Mouse (Mus musculus) intestine, embryonic 16.5 days (tissue): ENCODE data around the gene Apol6. TPM values are rescaled to one million over a fixed set of nuclear protein-coding genes. Genes with fewer than 3 reads are reported as not detected.

ENCODE experiments used
- ATAC-seq: fragments of 200-750 bp; cut with Nextera tagmentation; 2 replicates; pipeline ENCODE4 v1.8.0; 2017; ENCODE audit warnings: moderate TSS enrichment, moderate library complexity
- H3K27ac ChIP-seq: fragments of 300-500 bp; sonication (generic); 2 replicates; pipeline ENCODE4 v1.5.1; 2014; ENCODE audit warnings: mild to moderate bottlenecking, low read length
- H3K27me3 ChIP-seq: fragments of 300-500 bp; sonication (generic); replicated peaks from 2 replicates; pipeline ENCODE4 v1.6.1; 2014; ENCODE audit warnings: low read length, control low read depth, mixed read lengths; ENCODE audit not compliant: control insufficient read depth, insufficient read depth
- H3K36me3 ChIP-seq: fragments of 300-500 bp; sonication (generic); 2 replicates; pipeline ENCODE4 v1.6.1; 2014; ENCODE audit warnings: low read length, control low read depth; ENCODE audit not compliant: control insufficient read depth, insufficient read depth
- H3K4me1 ChIP-seq: fragments of 300-500 bp; sonication (generic); 2 replicates; pipeline ENCODE4 v1.6.1; 2014; ENCODE audit warnings: low read length, control low read depth, mixed read lengths; ENCODE audit not compliant: control insufficient read depth, insufficient read depth
- H3K4me2 ChIP-seq: fragments of 300-500 bp; sonication (generic); 2 replicates; pipeline ENCODE4 v1.6.1; 2014; ENCODE audit warnings: low read depth, low read length, control low read depth
- H3K4me3 ChIP-seq: fragments of 300-500 bp; sonication (generic); 2 replicates; pipeline ENCODE4 v1.5.1; 2014; ENCODE audit warnings: mild to moderate bottlenecking, low read length
- H3K9ac ChIP-seq: fragments of 300-500 bp; sonication (generic); 2 replicates; pipeline ENCODE4 v1.6.1; 2014; ENCODE audit warnings: low read depth, low read length
- H3K9me3 ChIP-seq: fragments of 300-500 bp; sonication (generic); 2 replicates; pipeline ENCODE4 v1.6.1; 2016; ENCODE audit warnings: low read length, control low read depth; ENCODE audit not compliant: control insufficient read depth
- WGBS: fragments of 180-500 bp; shearing (Covaris S2); extraction: QIAGEN DNeasy Blood & Tissue Kit; methylation state at CpG from one replicate; pipeline ENCODE4 v1.1.7; 2014; 5-methylcytosine and 5-hydroxymethylcytosine counted together
- polyA plus RNA-seq: library from polyadenylated mRNA; unstranded; fragments of >200 nt; fragmentation: Nextera tagmentation; extraction: Ambion mirVana; gene quantifications from 2 replicates; pipeline ENCODE4 v1.2.1, GENCODE M21; 2015

The Apol6 gene
- polyA plus RNA-seq, 1 experiment from 2014 or later: 0.38 TPM

DNA sequence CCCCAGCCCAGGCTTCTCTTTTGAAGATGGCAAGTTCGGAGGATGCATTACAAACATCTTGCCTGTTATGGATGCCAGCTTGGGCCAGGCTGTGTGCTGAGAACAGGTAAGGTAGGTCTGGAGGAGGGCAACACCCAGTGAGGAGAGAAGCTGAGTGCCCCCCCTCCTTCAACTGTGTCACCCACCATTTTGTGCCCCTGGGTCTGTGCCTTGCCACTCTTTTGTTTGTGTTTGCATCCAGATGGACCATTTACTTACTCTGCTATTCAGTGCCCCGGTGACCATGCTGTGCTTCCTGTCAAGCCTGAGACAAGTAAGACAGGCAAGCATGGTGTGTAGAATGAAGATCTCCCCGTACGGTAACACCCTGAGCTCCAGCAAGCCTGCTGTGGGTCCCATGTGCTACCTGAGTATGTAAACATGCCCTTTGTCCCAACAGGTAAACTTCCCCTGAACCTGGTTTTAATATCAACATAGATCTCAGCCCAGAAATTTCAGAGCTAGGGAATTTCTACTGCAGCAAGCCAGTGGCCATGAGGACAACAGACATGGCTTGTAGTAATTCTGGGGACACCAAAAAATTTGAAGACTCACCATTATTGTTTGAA is 28.1 kb downstream of the Apol6 start:
- 53% methylated on average over 4 of the region's 4 CpGs for WGBS
- ATAC-seq: peak; percentile 57; the same call in 1 of the 2 replicates
- peaks cover 16% of the 10 kb centered on the region; the same call in 1 of the 2 replicates for H3K4me1 ChIP-seq
- no peak overlapping the region for H3K27ac ChIP-seq
- no peaks in the 10 kb centered on the region for H3K9me3 ChIP-seq
- no peaks in the 10 kb centered on the region for H3K27me3 ChIP-seq
- no peak overlapping the region for H3K9ac ChIP-seq
- H3K36me3 ChIP-seq: peaks cover 8% of the 10 kb centered on the region; the same call in 1 of the 2 replicates
- H3K4me3 ChIP-seq: no peak overlapping the region
- no peak overlapping the region for H3K4me2 ChIP-seq

DNA sequence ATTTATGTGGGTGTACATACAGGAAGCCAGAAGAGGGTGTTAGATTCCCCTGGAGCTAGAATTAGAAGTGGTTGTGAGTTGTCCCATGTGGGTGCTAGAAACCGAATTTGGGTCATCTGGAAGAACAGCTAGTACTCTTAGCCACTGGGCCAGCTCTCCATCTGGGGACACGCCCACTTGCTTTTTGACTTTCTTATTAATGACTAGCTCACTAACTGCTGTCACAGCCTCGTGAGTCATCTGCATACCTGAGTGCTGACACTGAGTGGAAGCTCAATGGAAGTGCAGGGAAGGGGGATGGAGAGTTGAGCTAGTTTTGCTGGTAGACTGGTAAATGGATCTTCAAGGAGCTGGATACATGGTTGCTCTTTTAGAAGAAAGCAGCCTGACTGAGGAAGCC is 32.0 kb downstream of the Apol6 start:
- no peak overlapping the region for H3K27ac ChIP-seq
- ATAC-seq: no peak
- H3K4me2 ChIP-seq: no peak overlapping the region
- no peaks in the 10 kb centered on the region for H3K9me3 ChIP-seq
- 78% methylated on average over 3 of the region's 3 CpGs for WGBS
- no peaks in the 10 kb centered on the region for H3K27me3 ChIP-seq
- H3K4me1 ChIP-seq: peaks cover 16% of the 10 kb centered on the region; the same call in 1 of the 2 replicates
- H3K4me3 ChIP-seq: no peak overlapping the region
- H3K36me3 ChIP-seq: peaks cover 13% of the 10 kb centered on the region; the same call in 1 of the 2 replicates
- no peak overlapping the region for H3K9ac ChIP-seq

DNA sequence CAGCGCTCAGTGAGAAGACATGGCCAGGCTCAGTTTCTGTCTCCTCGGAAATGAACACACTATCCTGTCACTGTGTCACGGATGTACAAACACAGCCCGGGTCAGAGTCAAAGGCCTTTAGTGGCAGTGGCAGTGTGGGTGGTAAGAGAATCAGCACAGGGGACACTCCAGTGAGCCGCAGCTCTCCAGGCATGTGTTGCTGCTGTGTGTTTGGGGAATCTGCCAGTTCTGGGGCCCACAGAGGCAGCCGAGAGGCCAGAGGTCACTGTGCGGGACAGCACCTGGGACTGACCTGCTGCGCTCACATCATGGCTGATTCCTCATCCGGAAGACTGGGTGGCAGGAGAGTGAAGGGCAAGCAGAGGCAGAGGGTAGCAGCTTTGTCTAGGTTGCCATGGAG is 33.4 kb downstream of the Apol6 start:
- no peak overlapping the region for H3K27ac ChIP-seq
- H3K36me3 ChIP-seq: peaks cover 13% of the 10 kb centered on the region; the same call in 1 of the 2 replicates
- peaks cover 3% of the 10 kb centered on the region; the same call in 1 of the 2 replicates for H3K4me1 ChIP-seq
- no peak overlapping the region for H3K4me3 ChIP-seq
- no peaks in the 10 kb centered on the region for H3K9me3 ChIP-seq
- no peak overlapping the region for H3K4me2 ChIP-seq
- no peak for ATAC-seq
- no peaks in the 10 kb centered on the region for H3K27me3 ChIP-seq
- H3K9ac ChIP-seq: no peak overlapping the region
- WGBS: 88% methylated on average over 9 of the region's 9 CpGs

DNA sequence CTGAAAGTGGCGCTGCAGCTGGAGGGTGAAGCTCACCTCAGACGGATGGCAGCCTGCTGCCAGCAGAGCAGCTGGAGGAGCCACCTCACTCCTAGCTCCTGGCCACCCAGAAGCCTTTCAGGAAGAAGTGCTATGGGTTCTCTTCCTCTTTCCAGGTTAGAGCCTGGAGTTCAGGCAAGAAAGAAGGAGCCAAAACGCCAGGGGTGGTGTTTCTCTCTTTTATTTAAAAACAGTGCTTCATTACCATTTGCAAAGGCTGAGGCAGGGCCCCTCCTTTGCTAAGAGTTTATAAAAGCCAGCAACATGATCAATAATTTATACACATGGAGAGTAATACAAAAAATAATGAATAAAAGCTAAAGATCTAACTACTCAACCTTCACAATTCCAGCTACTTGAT is 34.3 kb downstream of the Apol6 start:
- ATAC-seq: no peak
- H3K27ac ChIP-seq: no peak overlapping the region
- H3K4me3 ChIP-seq: no peak overlapping the region
- peaks cover 13% of the 10 kb centered on the region; the same call in 1 of the 2 replicates for H3K36me3 ChIP-seq
- 85% methylated on average over 3 of the region's 3 CpGs for WGBS
- no peaks in the 10 kb centered on the region for H3K9me3 ChIP-seq
- H3K27me3 ChIP-seq: no peaks in the 10 kb centered on the region
- no peaks in the 10 kb centered on the region for H3K4me1 ChIP-seq
- H3K4me2 ChIP-seq: no peak overlapping the region
- H3K9ac ChIP-seq: no peak overlapping the region

- H3K4me3 ChIP-seq: no peak overlapping the region
- peaks cover 13% of the 10 kb centered on the region; the same call in 1 of the 2 replicates for H3K36me3 ChIP-seq
- no peak overlapping the region for H3K9ac ChIP-seq
- H3K27me3 ChIP-seq: no peaks in the 10 kb centered on the region
- no peak for ATAC-seq
- H3K4me1 ChIP-seq: no peaks in the 10 kb centered on the region
- no peak overlapping the region for H3K27ac ChIP-seq
- WGBS: 83% methylated on average over 14 of the region's 14 CpGs
- H3K9me3 ChIP-seq: no peaks in the 10 kb centered on the region
- no peak overlapping the region for H3K4me2 ChIP-seq
Measured at GRCm38 (mm10) chr15:77079256-77079822, 34.8 kb downstream of the Apol6 start.

- H3K4me1 ChIP-seq: no peaks in the 10 kb centered on the region
- H3K4me2 ChIP-seq: no peak overlapping the region
- no peaks in the 10 kb centered on the region for H3K27me3 ChIP-seq
- no peak overlapping the region for H3K4me3 ChIP-seq
- no peak overlapping the region for H3K27ac ChIP-seq
- H3K36me3 ChIP-seq: peaks cover 13% of the 10 kb centered on the region; the same call in 1 of the 2 replicates
- 82% methylated on average over 11 of the region's 11 CpGs for WGBS
- no peak overlapping the region for H3K9ac ChIP-seq
- ATAC-seq: no peak
- H3K9me3 ChIP-seq: no peaks in the 10 kb centered on the region
Measured at GRCm38 (mm10) chr15:77079890-77080361, 35.4 kb downstream of the Apol6 start.

DNA sequence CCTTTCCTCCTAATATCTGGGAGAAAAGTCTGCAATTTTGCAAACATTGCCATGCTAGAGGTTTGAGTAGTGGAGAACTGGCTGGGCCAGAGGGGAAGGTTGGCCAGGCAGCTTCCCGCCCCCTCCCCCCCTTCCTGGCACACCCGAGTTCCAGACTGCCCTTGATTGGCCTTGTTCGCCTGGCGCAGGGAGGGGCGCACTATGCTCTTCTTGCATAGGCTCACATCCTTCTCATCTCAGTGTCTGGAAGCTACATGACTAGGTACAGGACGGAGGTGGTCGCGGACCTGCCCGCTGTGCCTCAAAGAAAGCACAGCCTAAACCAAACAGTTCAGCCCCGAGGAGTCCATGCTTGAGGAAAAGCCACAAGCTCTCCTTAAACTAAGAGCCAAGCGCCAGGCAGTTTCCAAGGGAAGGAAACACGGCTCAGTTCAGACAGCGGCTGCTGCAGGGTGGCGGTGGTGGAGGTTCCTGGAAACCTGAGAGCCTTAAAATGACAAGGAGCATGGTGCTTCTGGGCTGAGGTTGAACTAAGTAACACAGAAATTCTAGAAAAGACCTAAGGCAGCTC is 36.2 kb downstream of the Apol6 start:
- H3K4me3 ChIP-seq: no peak overlapping the region
- ATAC-seq: no peak
- H3K9ac ChIP-seq: no peak overlapping the region
- H3K9me3 ChIP-seq: no peaks in the 10 kb centered on the region
- no peak overlapping the region for H3K4me2 ChIP-seq
- H3K4me1 ChIP-seq: no peaks in the 10 kb centered on the region
- 78% methylated on average over 14 of the region's 14 CpGs for WGBS
- H3K36me3 ChIP-seq: peaks cover 16% of the 10 kb centered on the region; the same call in 1 of the 2 replicates
- H3K27me3 ChIP-seq: no peaks in the 10 kb centered on the region
- no peak overlapping the region for H3K27ac ChIP-seq

DNA sequence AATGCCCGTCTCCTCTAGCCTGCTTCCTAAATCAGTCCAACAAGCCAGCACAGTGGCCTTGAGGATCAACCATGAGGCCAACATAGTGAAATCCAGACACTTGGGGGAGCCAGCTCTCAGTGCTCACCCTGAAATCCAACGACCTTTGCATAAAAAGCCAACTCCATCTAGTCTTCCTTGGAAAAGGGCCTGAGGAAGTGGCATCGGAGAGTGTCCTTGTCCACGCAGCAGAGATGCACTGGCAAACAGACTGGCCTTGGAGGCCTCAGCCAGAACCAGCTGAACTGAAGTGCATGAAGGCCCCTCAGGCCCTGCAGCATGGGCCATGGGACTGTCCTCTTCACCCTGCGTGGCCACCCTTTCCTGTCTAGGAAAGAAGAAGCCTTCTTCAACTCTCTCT is 36.9 kb downstream of the Apol6 start:
- ATAC-seq: no peak

DNA sequence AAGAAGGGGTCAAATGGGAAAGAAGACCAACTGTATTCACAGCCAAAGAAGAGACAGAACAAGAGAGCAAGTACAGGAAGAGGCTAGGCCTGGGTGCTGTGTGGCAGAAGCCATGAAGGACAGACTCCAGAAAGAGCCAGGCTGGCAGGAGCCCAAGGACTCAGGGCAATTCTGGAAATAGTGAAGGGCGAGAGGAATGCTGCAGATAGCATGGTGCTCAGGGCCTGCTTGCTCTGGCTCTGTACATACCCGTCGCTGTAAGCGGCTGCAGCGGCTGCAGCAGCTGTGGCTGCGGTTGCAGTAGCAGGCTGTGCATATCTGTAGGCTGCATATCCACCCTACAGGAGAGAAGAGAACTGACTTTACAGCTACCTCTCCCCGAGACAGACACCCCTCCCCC is 41.3 kb downstream of the Apol6 start:
- Histone ChIP-seq H3K4me1 (no peaks in the 10 kb centered on the region), H3K4me3 (no peak overlapping the region), H3K9ac (no peak overlapping the region), H3K27ac (no peak overlapping the region), H3K4me2 (no peak overlapping the region), H3K36me3 (0 out of 2 replicates have a peak, but pooled peaks cover 4% of the 10 kb centered on the region), H3K27me3 (no peaks in the 10 kb centered on the region), H3K9me3 (no peaks in the 10 kb centered on the region)
- 85% methylated on average over 7 of the region's 7 CpGs for WGBS
- ATAC-seq: no peak

More for the DNA sequence above, 36.9 kb downstream of the Apol6 start:
- H3K36me3 ChIP-seq: peaks cover 17% of the 10 kb centered on the region; the same call in 1 of the 2 replicates
- H3K9ac ChIP-seq: no peak overlapping the region; the same call in 1 of the 2 replicates
- H3K4me2 ChIP-seq: no peak overlapping the region
- WGBS: 81% methylated on average over 5 of the region's 5 CpGs
- no peaks in the 10 kb centered on the region for H3K4me1 ChIP-seq
- no peaks in the 10 kb centered on the region for H3K27me3 ChIP-seq
- no peak overlapping the region for H3K27ac ChIP-seq
- no peak overlapping the region for H3K4me3 ChIP-seq
- no peaks in the 10 kb centered on the region for H3K9me3 ChIP-seq
